ENCODE assay signal across 7 mouse cellular contexts in the genomic region with DNA sequence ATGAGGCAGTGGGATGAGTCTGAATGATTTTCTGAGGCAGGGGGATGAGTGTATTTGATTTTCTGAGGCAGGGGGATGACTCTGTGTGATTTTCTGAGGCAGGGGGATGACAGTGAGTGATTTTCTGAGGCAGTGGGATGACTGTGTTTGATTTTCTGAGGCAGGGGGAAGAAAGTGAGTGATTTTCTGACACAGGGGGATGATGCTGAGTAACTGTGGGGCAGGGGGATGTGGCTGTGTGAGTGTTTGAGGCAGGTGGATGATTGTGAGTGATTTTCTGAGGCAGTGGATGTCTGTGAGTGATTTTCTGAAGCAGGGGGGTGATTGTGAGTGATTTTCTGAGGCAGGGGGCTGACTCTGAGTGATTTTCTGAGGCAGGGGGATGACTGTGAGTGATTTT. TPM values are rescaled to one million over a fixed set of nuclear protein-coding genes. Genes with fewer than 3 reads are reported as not detected.
A peak's percentile ranks its signal among the peaks of the same experiment; 100 is the strongest.
DNase-seq lines count a peak whose midpoint lies in the region; ATAC-seq and TF ChIP-seq lines count a peak whose summit lies in the region.
"Not testable (repeated sequence)": the region's sequence is repeated elsewhere in the genome, so short reads cannot be mapped to it uniquely, and the experiment has no call there.

No protein-coding gene starts in this region.

- not testable (repeated sequence) for H3K36me3 ChIP-seq in liver, postnatal 0 days (replicated peaks; ENCODE audit: insufficient read depth, low read length); neural tube, embryonic 11.5 days (ENCODE audit: control insufficient read depth, insufficient read depth, low read length)

- not testable (repeated sequence) for H3K27ac ChIP-seq in liver, postnatal 0 days (ENCODE audit: low read depth); neural tube, embryonic 11.5 days (ENCODE audit: low read depth, low read length)

- not testable (repeated sequence) for ATAC-seq in liver, postnatal 0 days; neural tube, embryonic 11.5 days (ENCODE audit: insufficient read depth, low FRiP score, low TSS enrichment)

- not testable (repeated sequence) for H3K4me1 ChIP-seq in liver, postnatal 0 days (ENCODE audit: insufficient read depth); neural tube, embryonic 11.5 days (ENCODE audit: control insufficient read depth, insufficient read depth, low read length)

- H3K9ac ChIP-seq in liver, postnatal 0 days (replicated peaks); neural tube, embryonic 11.5 days (ENCODE audit: low read length): not testable (repeated sequence)

- peak; percentile 53 to 59 for DNase-seq in adrenal gland, adult 18-20 months (ENCODE audit: low spot score in 2 of 2)
- DNase-seq in embryo, embryonic 11 days: peak; percentile 76
- peak; percentile 60 to 89 for DNase-seq in gastrocnemius, postnatal 4 days (ENCODE audit: low spot score in 2 of 2)
- DNase-seq in kidney, postnatal 14 days: peak; percentile 67
- peak; percentile 89 for DNase-seq in liver, postnatal 0 days
- peak; percentile 74 for DNase-seq in neural tube, embryonic 11.5 days (ENCODE audit: low spot score)
- DNase-seq in spleen, postnatal 36 days (ENCODE audit: low spot score in 2 of 2): peak; percentile 77 to 80

- H3K4me2 ChIP-seq in liver, postnatal 0 days (ENCODE audit: low read depth, low read length); neural tube, embryonic 11.5 days (ENCODE audit: low read depth): not testable (repeated sequence)

- not testable (repeated sequence) for H3K27me3 ChIP-seq in liver, postnatal 0 days (ENCODE audit: insufficient read depth, low read length); neural tube, embryonic 11.5 days (ENCODE audit: control insufficient read depth, insufficient read depth, low read length)

- H3K4me3 ChIP-seq in liver, postnatal 0 days (ENCODE audit: low read depth, low read length); neural tube, embryonic 11.5 days (ENCODE audit: low read depth, low read length): not testable (repeated sequence)

- not testable (repeated sequence) for TF ChIP-seq EP300 in liver, postnatal 0 days (IDR thresholded peaks at IDR 0.05; ENCODE audit: low read depth)

- not testable (repeated sequence) for H3K9me3 ChIP-seq in liver, postnatal 0 days (ENCODE audit: low read length)
- H3K9me3 ChIP-seq in neural tube, embryonic 11.5 days (ENCODE audit: control insufficient read depth, low read length): peaks cover 16% of the 10 kb centered on the region

- TF ChIP-seq CTCF in liver, postnatal 0 days (IDR thresholded peaks at IDR 0.05; ENCODE audit: low read depth): not testable (repeated sequence)

RNA-seq across cellular contexts. Expression of a gene that starts 23.5 kb away (rescaled TPM):
- total RNA-seq in adrenal gland, adult 18-20 months (2021): under 1 TPM; 0.19 to 0.33 TPM
- total RNA-seq in gastrocnemius, postnatal 4 days (2021): under 1 TPM; 0.10 to 0.31 TPM
- polyA plus RNA-seq in liver, postnatal 0 days (2015; fragmentation: Nextera tagmentation; extraction: Ambion mirVana): not detected in 2 replicates
- not detected in 2 replicates for polyA plus RNA-seq in neural tube, embryonic 11.5 days (2014; fragmentation: Nextera tagmentation; extraction: Ambion mirVana)
